Mouse (Mus musculus) hindbrain, embryonic 16.5 days (tissue): ENCODE measurements around the gene Gm28360. TPM values are rescaled to one million over a fixed set of nuclear protein-coding genes. Genes with fewer than 3 reads are reported as not detected.
"Not testable (repeated sequence)": the region's sequence is repeated elsewhere in the genome, so short reads cannot be mapped to it uniquely, and the experiment has no call there.

Experiments
- ATAC-seq: fragments of 200-750 bp; cut with Nextera tagmentation; 2 replicates; pipeline ENCODE4 v1.8.0; 2017; ENCODE audit warnings: moderate TSS enrichment, moderate library complexity
- H3K27ac ChIP-seq: fragments of 300-500 bp; sonication (generic); 2 replicates; pipeline ENCODE4 v1.5.1; 2014; ENCODE audit warnings: low read depth, mild to moderate bottlenecking, control low read depth, low read length, moderate library complexity
- H3K27me3 ChIP-seq: fragments of 300-500 bp; sonication (generic); replicated peaks from 2 replicates; pipeline ENCODE4 v1.6.1; 2014; ENCODE audit warnings: low read length; ENCODE audit not compliant: control insufficient read depth, insufficient read depth
- H3K36me3 ChIP-seq: fragments of 300-500 bp; sonication (generic); 2 replicates; pipeline ENCODE4 v1.6.1; 2014; ENCODE audit warnings: mild to moderate bottlenecking, low read length, moderate library complexity, mixed read lengths; ENCODE audit not compliant: control insufficient read depth, insufficient read depth
- H3K4me1 ChIP-seq: fragments of 300-500 bp; sonication (generic); 2 replicates; pipeline ENCODE4 v1.6.1; 2014; ENCODE audit warnings: low read depth, low read length; ENCODE audit not compliant: control insufficient read depth, insufficient read depth
- H3K4me2 ChIP-seq: fragments of 300-500 bp; sonication (generic); 2 replicates; pipeline ENCODE4 v1.6.1; 2014; ENCODE audit warnings: mild to moderate bottlenecking, low read length, control low read depth, moderate library complexity
- H3K4me3 ChIP-seq: fragments of 300-500 bp; sonication (generic); 2 replicates; pipeline ENCODE4 v1.5.1; 2014; ENCODE audit warnings: mild to moderate bottlenecking, low read length, control low read depth, moderate library complexity
- H3K9ac ChIP-seq: fragments of 300-500 bp; sonication (generic); 2 replicates; pipeline ENCODE4 v1.6.1; 2014; ENCODE audit warnings: low read depth, mild to moderate bottlenecking, control low read depth, low read length, moderate library complexity
- H3K9me3 ChIP-seq: fragments of 300-500 bp; sonication (generic); 2 replicates; pipeline ENCODE4 v1.6.1; 2014; ENCODE audit warnings: mild to moderate bottlenecking, low read length, moderate library complexity; ENCODE audit not compliant: control insufficient read depth
- WGBS: fragments of 180-500 bp; shearing (Covaris S2); extraction: QIAGEN DNeasy Blood & Tissue Kit; methylation state at CpG from one replicate; pipeline ENCODE4 v1.1.7; 2014; 5-methylcytosine and 5-hydroxymethylcytosine counted together
- polyA plus RNA-seq: library from polyadenylated mRNA; unstranded; fragments of >200 nt; fragmentation: Nextera tagmentation; extraction: Ambion mirVana; gene quantifications from 2 replicates; pipeline ENCODE4 v1.2.1, GENCODE M21; 2015

Gm28360 gene
- polyA plus RNA-seq, result not detected in 2 replicates

GRCm38 (mm10) chr1:117829781-117830180, at the start of gene Gm28360:
Gm28360 (plus strand) TSS chr1:117830081.
- H3K9me3 ChIP-seq, H3K27ac ChIP-seq, H3K9ac ChIP-seq, H3K4me3 ChIP-seq, ATAC-seq, H3K27me3 ChIP-seq, H3K4me1 ChIP-seq, H3K36me3 ChIP-seq, H3K4me2 ChIP-seq: not testable (repeated sequence)
- 69% methylated on average over 5 of the region's 5 CpGs for WGBS

GRCm38 (mm10) chr1:117780833-117781232, 49.0 kb upstream of the Gm28360 start, which contains the start of gene B020011L13Rik:
B020011L13Rik (plus strand) TSS chr1:117781133.
- not testable (repeated sequence) for H3K4me3 ChIP-seq, H3K4me2 ChIP-seq, ATAC-seq, H3K27ac ChIP-seq, H3K36me3 ChIP-seq, H3K9ac ChIP-seq, H3K9me3 ChIP-seq, H3K4me1 ChIP-seq, H3K27me3 ChIP-seq
- WGBS, result 71% methylated on average over 3 of the region's 3 CpGs

GRCm38 (mm10) chr1:117816271-117816670, 13.6 kb upstream of the Gm28360 start:
- not testable (repeated sequence) for H3K36me3 ChIP-seq, H3K9me3 ChIP-seq, ATAC-seq, H3K4me1 ChIP-seq, H3K9ac ChIP-seq, H3K4me2 ChIP-seq, H3K27me3 ChIP-seq, H3K4me3 ChIP-seq, H3K27ac ChIP-seq

GRCm38 (mm10) chr1:117851718-117852117, 21.8 kb downstream of the Gm28360 start:
- not testable (repeated sequence) for ATAC-seq, H3K36me3 ChIP-seq, H3K27ac ChIP-seq, H3K9me3 ChIP-seq, H3K9ac ChIP-seq, H3K27me3 ChIP-seq, H3K4me3 ChIP-seq, H3K4me1 ChIP-seq, H3K4me2 ChIP-seq
- 87% methylated on average over 3 of the region's 3 CpGs for WGBS

Other genes starting within 250 kb of the Gm28360 start
- gene Gm28363, start 132.9 kb upstream of the Gm28360 start, polyA plus RNA-seq, result not detected in 2 replicates
- gene B020011L13Rik, start 48.9 kb upstream of the Gm28360 start, polyA plus RNA-seq, result not detected in 2 replicates
- not detected in 2 replicates for gene Gm28168, start 97.9 kb downstream of the Gm28360 start, polyA plus RNA-seq
- gene Gm7145, start 135.9 kb downstream of the Gm28360 start, polyA plus RNA-seq, result not detected in 2 replicates